Mouse (Mus musculus): ENCODE data around the gene Atp13a2.

Gene Atp13a2

GRCm38 (mm10) chr4:141041117-141041516 lies 54.4 kb downstream of the Atp13a2 start:
- 50% methylated on average over 12 of the region's 12 CpGs for WGBS

- 9% methylated on average over 8 of the region's 8 CpGs for WGBS
Measured at GRCm38 (mm10) chr4:141044816-141045215, 58.1 kb downstream of the Atp13a2 start.

GRCm38 (mm10) chr4:141048810-141049475 lies 62.3 kb downstream of the Atp13a2 start:
- WGBS: 43% methylated on average over 17 of the region's 17 CpGs

GRCm38 (mm10) chr4:141049476-141049835 lies 62.8 kb downstream of the Atp13a2 start:
- 36% methylated on average over 4 of the region's 4 CpGs for WGBS

- 51% methylated on average over 12 of the region's 12 CpGs for WGBS
Measured at GRCm38 (mm10) chr4:141052442-141052841, 65.8 kb downstream of the Atp13a2 start.

- WGBS: 41% methylated on average over 8 of the region's 8 CpGs
Measured at GRCm38 (mm10) chr4:141053138-141053537, 66.5 kb downstream of the Atp13a2 start.

- WGBS: 27% methylated on average over 17 of the region's 17 CpGs
Measured at GRCm38 (mm10) chr4:141053568-141054161, 67.0 kb downstream of the Atp13a2 start.

All from cerebral cortex, adult 2 months (tissue).